Mouse (Mus musculus) small intestine, adult 2 months (tissue): Measurements from ENCODE around the gene Pard6b. TPM values are rescaled to one million over a fixed set of nuclear protein-coding genes. Genes with fewer than 3 reads are reported as not detected.

Experiments
- H3K27ac ChIP-seq: fragments of 200-500 bp; 2 replicates; pipeline ENCODE4 v1.5.1; 2012; ENCODE audit warnings: low read depth, low read length, control low read depth, inconsistent platforms; ENCODE audit not compliant: insufficient read depth
- H3K27me3 ChIP-seq: fragments of 200-500 bp; 2 replicates; pipeline ENCODE4 v1.6.1; 2012; ENCODE audit warnings: mild to moderate bottlenecking, moderate library complexity, low read length, inconsistent platforms; ENCODE audit not compliant: control insufficient read depth, insufficient read depth
- H3K36me3 ChIP-seq: fragments of 200-500 bp; 2 replicates; pipeline ENCODE4 v1.6.1; 2012; ENCODE audit warnings: mild to moderate bottlenecking, low read length, control low read depth, inconsistent platforms; ENCODE audit not compliant: control insufficient read depth, insufficient read depth
- H3K4me1 ChIP-seq: fragments of 200-500 bp; 2 replicates; pipeline ENCODE4 v1.6.1; 2012; ENCODE audit warnings: low read length, inconsistent platforms, mixed read lengths; ENCODE audit not compliant: control insufficient read depth, insufficient read depth, insufficient read length
- H3K4me3 ChIP-seq: fragments of 200-500 bp; 2 replicates; pipeline ENCODE4 v1.5.1; 2012; ENCODE audit warnings: low read depth, mild to moderate bottlenecking, control low read depth, inconsistent platforms, low read length, moderate library complexity
- CTCF ChIP-seq: fragments of 200-500 bp; IDR thresholded peaks from 2 replicates; pipeline ENCODE4 v1.5.1; 2012; ENCODE audit warnings: low read depth, mild to moderate bottlenecking, control low read depth, inconsistent platforms, low read length, moderate library complexity, mixed read lengths; ENCODE audit not compliant: insufficient replicate concordance, insufficient read length; ENCODE audit errors: extremely low read depth
- POLR2A ChIP-seq: fragments of 200-500 bp; IDR thresholded peaks from 2 replicates; pipeline ENCODE4 v1.6.1; 2012; ENCODE audit warnings: low read depth, mild to moderate bottlenecking, control low read depth, inconsistent platforms, low read length, moderate library complexity
- WGBS: fragments of 180-500 bp; shearing (Covaris S2); methylation state at CpG from one replicate; pipeline ENCODE4 v1.1.7; 2018; 5-methylcytosine and 5-hydroxymethylcytosine counted together
- polyA plus RNA-seq: library from polyadenylated mRNA; depleted of rRNA; stranded (reverse); fragments of >200 nt; gene quantifications from 2 replicates; pipeline ENCODE4 v1.2.3, GENCODE M21; 2012

Pard6b gene
- polyA plus RNA-seq, 1 experiment, result 55.5 TPM

DNA sequence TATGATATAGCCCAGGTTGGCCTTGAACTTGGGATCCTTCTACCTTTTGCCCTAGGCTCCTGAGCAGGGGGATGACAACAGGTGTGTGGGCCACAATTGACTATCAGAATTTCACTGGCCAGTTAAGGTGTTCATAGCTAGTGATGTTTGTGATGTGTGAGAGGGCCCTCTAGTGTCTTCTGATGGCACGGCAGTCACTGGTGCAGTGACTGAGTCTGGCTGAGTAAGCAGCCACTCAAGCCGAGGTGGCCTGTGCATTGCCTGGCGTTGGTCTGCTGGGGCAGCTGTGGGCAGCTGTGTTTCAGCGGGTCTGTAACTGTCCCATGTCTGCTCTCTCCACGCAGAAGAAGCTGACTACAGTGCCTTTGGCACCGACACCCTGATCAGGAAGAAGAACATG is 17.2 kb downstream of the Pard6b start:
- WGBS, result 35% methylated on average over 6 of the region's 6 CpGs
- no peak overlapping the region for H3K27ac ChIP-seq
- peaks cover 18% of the 10 kb centered on the region for H3K36me3 ChIP-seq
- H3K4me1 ChIP-seq, result peaks cover 25% of the 10 kb centered on the region
- H3K4me3 ChIP-seq, result peak overlapping the region; percentile 24
- no peak for TF ChIP-seq POLR2A
- peak; percentile 62; the same call in 1 of the 2 replicates for TF ChIP-seq CTCF
- no peaks in the 10 kb centered on the region for H3K27me3 ChIP-seq

DNA sequence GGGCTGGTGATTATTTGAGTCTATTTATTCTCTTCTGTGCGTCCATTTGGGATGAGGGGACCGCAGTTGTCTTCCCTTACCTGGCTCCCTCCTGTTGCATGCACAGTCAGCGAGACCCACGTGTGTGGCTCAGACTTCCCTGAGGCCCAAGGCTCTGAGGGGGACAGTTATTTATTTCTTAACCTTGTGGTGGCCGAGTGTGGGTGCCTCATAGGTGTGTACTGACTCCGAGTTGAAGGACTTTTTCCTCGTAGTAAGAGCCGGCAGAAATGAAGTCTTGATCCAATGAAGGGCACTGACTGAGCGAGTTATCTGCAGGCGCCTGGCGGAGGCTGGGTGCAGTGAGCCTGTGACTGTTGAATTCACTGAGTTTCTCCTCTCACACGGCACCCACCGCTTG is 19.2 kb downstream of the Pard6b start:
- H3K4me1 ChIP-seq, result peaks cover 23% of the 10 kb centered on the region; the same call in 1 of the 2 replicates
- WGBS, result 83% methylated on average over 13 of the region's 13 CpGs
- H3K27ac ChIP-seq, result no peak overlapping the region
- H3K36me3 ChIP-seq, result peaks cover 18% of the 10 kb centered on the region
- no peak overlapping the region for H3K4me3 ChIP-seq
- TF ChIP-seq POLR2A (no peak), CTCF (no peak)
- H3K27me3 ChIP-seq, result no peaks in the 10 kb centered on the region

DNA sequence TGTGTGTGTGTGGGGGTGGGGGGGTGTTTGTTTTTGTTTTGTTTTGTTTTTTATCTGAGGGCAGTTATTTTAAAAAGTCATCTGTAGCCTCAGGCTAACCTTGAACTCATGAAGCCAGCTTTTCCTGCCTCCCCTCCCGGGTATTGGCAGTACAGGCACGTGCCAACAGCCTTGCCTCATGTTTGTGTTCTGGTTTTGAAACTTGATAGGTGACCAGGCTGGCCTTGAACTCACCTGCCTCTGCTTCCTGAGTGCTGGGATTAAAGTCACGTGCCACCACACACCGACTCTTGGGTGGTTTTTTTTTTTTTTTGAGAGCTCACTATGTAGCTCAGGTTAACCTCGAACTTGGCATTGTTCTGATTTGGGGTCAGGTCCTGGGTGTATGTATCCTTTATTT is 21.0 kb downstream of the Pard6b start:
- Histone ChIP-seq H3K27ac (no peak overlapping the region), H3K27me3 (no peaks in the 10 kb centered on the region), H3K36me3 (peaks cover 18% of the 10 kb centered on the region), H3K4me3 (no peak overlapping the region), H3K4me1 (peaks cover 8% of the 10 kb centered on the region)
- WGBS, result 68% methylated on average over 5 of the region's 5 CpGs
- TF ChIP-seq CTCF (no peak), POLR2A (no peak)

DNA sequence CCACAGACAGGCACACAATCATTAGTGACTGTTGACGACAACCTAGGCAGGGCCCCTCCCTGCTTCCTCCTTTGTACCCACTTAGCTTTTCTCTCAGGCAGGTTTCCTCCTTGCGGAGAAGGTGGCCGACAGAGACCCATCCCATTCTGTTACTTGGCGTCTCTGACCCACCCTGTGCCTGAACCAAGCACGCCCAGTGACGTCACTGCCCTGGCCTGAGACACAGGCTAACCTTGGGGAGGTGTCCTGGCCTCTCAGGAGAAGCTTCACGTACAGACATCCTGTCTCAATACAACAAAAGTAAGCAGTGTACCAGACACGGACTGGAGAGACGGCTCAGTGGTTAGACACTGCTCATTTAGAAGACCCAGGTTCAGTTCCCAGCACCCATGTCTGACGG is 22.5 kb downstream of the Pard6b start:
- peaks cover 17% of the 10 kb centered on the region for H3K36me3 ChIP-seq
- TF ChIP-seq POLR2A (no peak), CTCF (no peak)
- H3K4me1 ChIP-seq, result peaks cover 10% of the 10 kb centered on the region
- H3K4me3 ChIP-seq, result no peak overlapping the region
- H3K27ac ChIP-seq, result no peak overlapping the region
- H3K27me3 ChIP-seq, result no peaks in the 10 kb centered on the region
- 87% methylated on average over 10 of the region's 10 CpGs for WGBS

DNA sequence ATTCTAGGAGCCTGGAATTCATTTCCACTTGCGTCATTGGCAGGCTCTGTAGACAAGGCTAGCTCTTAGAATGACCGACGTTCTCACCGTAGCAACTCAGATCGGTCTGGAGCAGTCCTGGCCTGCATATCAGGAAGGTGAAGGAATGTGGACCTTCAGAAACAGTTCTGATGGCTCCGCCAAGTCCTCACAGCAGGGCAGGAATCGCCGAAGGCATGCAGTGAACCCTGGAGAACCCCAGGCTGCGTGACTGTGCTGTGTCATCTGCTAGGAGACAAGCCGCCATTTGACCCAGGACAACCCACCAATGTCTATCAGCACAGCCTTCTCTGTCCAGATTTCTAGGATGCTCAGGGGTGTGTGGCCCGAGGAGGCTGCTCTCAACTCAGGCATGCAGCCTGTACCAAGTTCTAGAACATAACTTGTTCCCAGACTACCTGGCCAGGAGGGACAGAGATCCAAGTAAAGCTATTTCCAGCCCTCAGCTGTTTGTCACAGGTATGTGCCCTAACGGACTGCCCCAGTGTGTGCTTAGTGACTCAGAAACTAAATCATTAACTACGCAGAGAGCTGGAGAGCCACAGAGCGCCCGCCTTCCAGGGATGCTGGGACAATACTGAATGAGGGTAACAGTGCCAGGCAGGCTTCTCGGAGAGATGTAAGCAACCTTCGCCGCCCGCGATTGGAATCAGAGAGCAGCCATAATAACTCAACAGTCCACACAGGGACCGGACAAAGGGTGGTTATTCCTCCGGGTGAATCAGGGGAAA is 23.8 kb downstream of the Pard6b start:
- H3K27ac ChIP-seq, result peak overlapping the region; percentile 83
- H3K27me3 ChIP-seq, result no peaks in the 10 kb centered on the region
- WGBS, result 27% methylated on average over 22 of the region's 22 CpGs
- peaks cover 10% of the 10 kb centered on the region for H3K4me1 ChIP-seq
- peaks cover 5% of the 10 kb centered on the region for H3K36me3 ChIP-seq
- no peak for TF ChIP-seq CTCF
- no peak for TF ChIP-seq POLR2A
- H3K4me3 ChIP-seq, result peak overlapping the region; percentile 0; the same call in 1 of the 2 replicates

DNA sequence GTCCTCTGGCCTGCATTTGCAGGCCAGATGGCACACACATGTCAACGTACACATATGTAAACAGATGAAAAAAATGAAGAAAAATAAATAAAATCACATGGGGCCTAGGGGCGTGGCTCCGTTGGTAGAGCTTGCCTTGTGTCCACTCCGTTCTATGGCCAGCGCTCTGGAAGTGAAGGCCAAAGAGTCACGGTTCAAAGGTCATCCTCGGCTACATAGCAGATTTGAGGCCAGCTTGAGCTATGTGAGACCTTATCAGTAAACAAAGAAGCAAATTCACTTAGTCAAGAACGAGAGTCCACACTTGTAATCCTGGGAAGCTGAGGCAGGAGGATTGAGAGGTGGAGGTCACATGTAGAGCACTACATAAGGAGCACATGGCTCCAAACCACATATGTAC is 24.5 kb downstream of the Pard6b start:
- 32% methylated on average over 8 of the region's 8 CpGs for WGBS
- H3K4me1 ChIP-seq, result peaks cover 10% of the 10 kb centered on the region
- peak overlapping the region; percentile 83 for H3K27ac ChIP-seq
- no peaks in the 10 kb centered on the region for H3K27me3 ChIP-seq
- H3K4me3 ChIP-seq, result no peak overlapping the region
- H3K36me3 ChIP-seq, result peaks cover 5% of the 10 kb centered on the region
- TF ChIP-seq CTCF (no peak), POLR2A (no peak)

DNA sequence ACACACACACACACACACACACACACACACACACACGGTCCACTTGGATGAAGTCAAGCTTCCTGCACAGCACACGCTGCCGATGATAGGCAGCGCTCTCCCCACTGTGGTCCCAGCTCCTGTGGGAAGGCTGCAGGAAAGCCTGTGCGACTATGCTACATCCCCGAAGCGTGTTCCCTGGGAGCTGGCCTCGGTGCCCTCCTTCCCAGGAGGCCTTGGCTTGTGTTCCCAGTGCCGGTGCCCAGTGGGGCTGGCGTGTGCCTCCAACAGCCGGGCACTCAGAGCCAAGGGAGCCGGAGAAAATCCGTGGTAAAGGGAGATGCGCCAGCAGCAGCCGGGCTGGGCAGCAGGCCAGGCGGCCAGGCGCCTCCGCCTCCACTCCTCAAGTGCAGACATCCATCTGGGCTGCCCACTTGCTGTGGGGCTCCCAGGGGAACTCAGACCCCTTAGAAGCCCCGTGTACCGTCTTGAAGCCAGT is 25.9 kb downstream of the Pard6b start:
- peak overlapping the region; percentile 2 for H3K4me3 ChIP-seq
- peaks cover 10% of the 10 kb centered on the region for H3K4me1 ChIP-seq
- no peak overlapping the region for H3K27ac ChIP-seq
- H3K27me3 ChIP-seq, result no peaks in the 10 kb centered on the region
- H3K36me3 ChIP-seq, result no peaks in the 10 kb centered on the region
- 62% methylated on average over 20 of the region's 20 CpGs for WGBS
- no peak for TF ChIP-seq POLR2A
